Mouse (Mus musculus) G1E-ER4 (cell line): ENCODE data around the gene Olfr1387. TPM values are rescaled to one million over a fixed set of nuclear protein-coding genes. Genes with fewer than 3 reads are reported as not detected.
"Not testable (repeated sequence)": the region's sequence is repeated elsewhere in the genome, so short reads cannot be mapped to it uniquely, and the experiment has no call there.

Source experiments
- GATA1 ChIP-seq: IDR thresholded peaks from one replicate; pipeline ENCODE4 v1.8.0; 2012; ENCODE audit warnings: low read length, inconsistent platforms
- polyA plus RNA-seq: library from polyadenylated mRNA; stranded (reverse); fragments of >175 nt; gene quantifications from 2 replicates; pipeline ENCODE4 v1.2.3, GENCODE M21; 2012

The Olfr1387 gene
- polyA plus RNA-seq = not detected in 2 replicates

GRCm38 (mm10) chr11:49455043-49455442 is at the start of gene Olfr1387:
Gene Olfr1387 (plus strand): TSS chr11:49455343.
- no peak for TF ChIP-seq GATA1

DNA sequence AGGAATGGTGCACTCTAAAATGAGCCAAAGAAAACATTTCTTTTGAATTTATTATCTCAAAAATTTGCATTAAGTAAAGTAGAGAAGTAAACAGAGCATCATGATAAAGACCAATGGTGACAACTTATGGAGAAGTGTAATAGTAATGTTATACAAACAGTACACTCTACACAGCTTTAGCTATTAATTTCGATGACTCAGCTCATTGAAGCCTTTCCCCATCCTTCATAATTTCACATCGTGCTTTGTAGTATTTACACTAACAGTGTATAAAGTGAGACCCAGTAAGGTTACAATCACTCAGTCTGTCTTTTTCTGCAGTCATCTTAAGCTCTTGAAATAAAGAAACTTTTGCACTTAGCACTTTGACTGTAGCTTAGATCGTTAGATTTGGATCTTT is 48.4 kb upstream of the Olfr1387 start:
- TF ChIP-seq GATA1 = no peak

DNA sequence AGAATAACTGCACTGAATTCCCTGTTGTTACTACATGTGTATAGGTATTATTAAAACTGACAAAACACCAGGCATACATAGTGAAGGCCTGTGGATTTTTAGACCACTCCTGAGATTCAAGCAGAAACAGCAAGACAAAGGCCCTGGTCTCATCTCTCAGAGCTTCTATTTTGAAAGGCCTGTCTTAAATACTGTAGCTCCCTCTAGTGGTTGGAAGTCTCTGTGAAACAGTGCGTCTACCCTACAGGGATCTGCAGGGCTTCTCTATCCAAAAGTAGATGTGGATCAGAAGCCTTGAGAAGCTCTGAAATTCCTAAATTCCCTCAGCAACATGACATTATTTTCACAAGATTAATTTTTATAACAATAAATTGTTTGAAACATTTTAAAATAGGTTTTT is 44.6 kb upstream of the Olfr1387 start:
- TF ChIP-seq GATA1 = no peak

- TF ChIP-seq GATA1 = no peak
Observed at GRCm38 (mm10) chr11:49422767-49423166, 32.4 kb upstream of the Olfr1387 start, which contains the start of gene Olfr1389. Gene Olfr1389 (plus strand): TSS chr11:49423067.

DNA sequence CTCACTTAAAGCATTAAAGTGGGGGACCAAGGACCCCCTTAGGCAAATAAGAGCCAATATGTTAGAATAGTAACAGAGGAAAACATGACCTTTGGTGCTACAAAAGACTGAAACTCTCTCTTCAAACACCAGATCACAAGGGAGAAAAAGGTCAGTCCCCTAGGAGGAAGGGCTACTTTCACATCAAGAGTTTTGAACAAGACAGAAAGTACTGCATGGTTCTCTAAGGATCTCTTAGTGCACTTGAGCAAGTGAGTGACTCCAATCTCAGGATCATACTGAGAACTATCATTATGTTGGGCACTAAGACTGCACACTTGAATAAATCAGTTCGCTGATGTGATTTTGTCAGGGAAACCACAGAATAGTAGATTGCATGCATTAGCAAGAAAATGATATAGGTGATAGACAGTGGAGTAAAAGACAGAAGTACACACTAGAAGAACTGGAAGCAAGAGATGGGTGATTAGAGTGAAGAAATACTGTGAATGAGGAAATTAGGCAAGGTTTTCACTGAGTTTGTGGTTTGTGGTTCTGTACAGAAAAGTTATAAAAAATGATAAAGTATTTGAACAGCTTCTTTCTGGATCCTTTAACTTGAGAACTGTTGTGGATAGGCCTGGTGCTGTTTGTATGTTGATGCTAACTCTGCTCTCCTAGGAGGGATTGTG is 29.8 kb upstream of the Olfr1387 start:
- TF ChIP-seq GATA1 = no peak

DNA sequence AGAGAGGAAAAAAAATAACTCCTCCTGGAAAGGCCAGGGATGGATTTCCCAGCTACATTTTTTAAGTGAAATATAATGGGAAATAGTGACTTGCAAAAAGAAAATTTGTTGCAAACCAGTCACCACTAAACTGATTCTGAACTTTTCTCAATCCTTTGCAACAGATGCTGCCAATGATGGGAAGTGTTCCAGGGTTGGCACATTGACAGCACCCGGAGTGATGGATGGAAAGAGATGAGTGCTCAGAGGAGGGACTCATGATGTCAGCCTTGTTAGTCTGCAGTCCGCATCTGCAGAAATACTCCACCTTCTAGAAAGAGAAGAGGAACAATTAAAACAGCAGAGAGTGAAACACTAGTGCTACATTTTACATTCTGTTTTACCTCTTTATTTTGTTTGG is 25.5 kb upstream of the Olfr1387 start:
- no peak for TF ChIP-seq GATA1

DNA sequence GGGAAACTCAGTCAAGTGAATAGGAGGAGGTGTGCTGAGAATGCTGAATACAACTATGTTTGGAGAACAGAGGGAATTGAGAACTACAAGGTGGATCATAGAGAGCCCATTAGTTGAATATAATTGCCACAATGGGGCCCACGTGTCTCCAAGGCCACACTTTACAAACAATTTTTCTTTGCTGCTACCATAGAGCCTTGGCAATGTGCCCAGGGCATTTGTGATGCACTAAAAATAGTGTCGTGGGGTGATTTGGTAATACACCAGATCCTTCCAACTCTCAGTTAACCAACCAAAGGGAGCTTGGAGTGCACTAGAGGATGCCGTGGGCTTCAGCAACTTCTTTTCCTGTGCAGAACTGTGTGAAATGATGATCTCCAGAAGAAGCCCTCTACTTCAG is 18.7 kb upstream of the Olfr1387 start, which contains the start of gene Olfr1388:
Olfr1388 (plus strand) TSS at position 214 of the 400 bp plus-strand sequence.
- TF ChIP-seq GATA1 = no peak

GRCm38 (mm10) chr11:49464746-49465145 is 9.6 kb downstream of the Olfr1387 start, which contains the start of gene Olfr1386:
Gene Olfr1386 (plus strand): TSS chr11:49465046.
- TF ChIP-seq GATA1 = not testable (repeated sequence)

DNA sequence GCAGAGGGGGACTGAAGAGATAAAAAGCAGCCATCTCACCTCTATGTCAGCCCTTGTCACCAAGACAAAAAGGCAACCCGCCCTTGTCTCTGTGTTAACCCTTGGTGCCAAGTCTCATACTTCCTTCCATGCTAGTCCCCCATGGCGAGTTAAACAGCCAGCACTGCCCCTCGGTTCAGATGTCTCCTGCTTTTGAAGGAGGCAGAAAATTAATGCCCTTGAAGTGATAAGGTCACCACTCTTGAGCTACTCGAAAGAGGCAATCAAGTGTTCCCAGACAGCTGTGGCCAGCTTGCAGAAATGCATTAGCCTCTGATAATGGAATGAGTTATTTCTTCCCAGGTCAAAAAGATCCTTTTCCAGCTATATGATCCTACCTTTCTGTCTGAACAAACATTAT is 30.8 kb downstream of the Olfr1387 start:
- TF ChIP-seq GATA1 = no peak

- TF ChIP-seq GATA1 = not testable (repeated sequence)
Observed at GRCm38 (mm10) chr11:49488770-49489169, 33.6 kb downstream of the Olfr1387 start, which contains the start of gene Olfr1385. Gene Olfr1385 (plus strand): TSS chr11:49489070.

Other genes with a start within 250 kb of the Olfr1387 start
- 44.7 and 51.8 TPM in 2 replicates for gene Mgat1, start 211.2 kb upstream of the Olfr1387 start, polyA plus RNA-seq
- not detected in 2 replicates for gene Olfr1393, start 177.0 kb upstream of the Olfr1387 start, polyA plus RNA-seq
- not detected in 2 replicates for gene Olfr1392, start 170.1 kb upstream of the Olfr1387 start, polyA plus RNA-seq
- gene Olfr10, start 150.6 kb upstream of the Olfr1387 start, polyA plus RNA-seq = not detected in 2 replicates
- gene Olfr1391, start 132.6 kb upstream of the Olfr1387 start, polyA plus RNA-seq = not detected in 2 replicates
- not detected in 2 replicates for gene Olfr1390, start 120.2 kb upstream of the Olfr1387 start, polyA plus RNA-seq
- gene Olfr1389, start 32.3 kb upstream of the Olfr1387 start, polyA plus RNA-seq = not detected in 2 replicates
- gene Olfr1388, start 18.7 kb upstream of the Olfr1387 start, polyA plus RNA-seq = 0.03 TPM in 1 of 2 replicates, not detected in the other
- gene Olfr1386, start 9.7 kb downstream of the Olfr1387 start, polyA plus RNA-seq = not detected in 2 replicates
- not detected in 2 replicates for gene Olfr1385, start 33.7 kb downstream of the Olfr1387 start, polyA plus RNA-seq
- gene Olfr1384, start 51.4 kb downstream of the Olfr1387 start, polyA plus RNA-seq = not detected in 2 replicates
- gene Olfr1383, start 64.3 kb downstream of the Olfr1387 start, polyA plus RNA-seq = not detected in 2 replicates
- not detected in 2 replicates for gene Olfr1382, start 72.9 kb downstream of the Olfr1387 start, polyA plus RNA-seq
- gene Olfr1381, start 88.1 kb downstream of the Olfr1387 start, polyA plus RNA-seq = not detected in 2 replicates
- gene Olfr1380, start 101.5 kb downstream of the Olfr1387 start, polyA plus RNA-seq = not detected in 2 replicates
- 0.03 TPM in 1 of 2 replicates, not detected in the other for gene Flt4, start 153.9 kb downstream of the Olfr1387 start, polyA plus RNA-seq
- gene Scgb3a1, start 208.3 kb downstream of the Olfr1387 start, polyA plus RNA-seq = not detected in 2 replicates